Mouse (Mus musculus) cerebellum, postnatal 14 days (tissue): Measurements from ENCODE around the gene C9.

ENCODE experiments used
- DNase-seq, 2 experiments: peaks; one replicate each; pipeline ENCODE4 v3.0.0; 2021; ENCODE audit warnings: mixed read lengths in 2 of 2

Gene C9

DNA sequence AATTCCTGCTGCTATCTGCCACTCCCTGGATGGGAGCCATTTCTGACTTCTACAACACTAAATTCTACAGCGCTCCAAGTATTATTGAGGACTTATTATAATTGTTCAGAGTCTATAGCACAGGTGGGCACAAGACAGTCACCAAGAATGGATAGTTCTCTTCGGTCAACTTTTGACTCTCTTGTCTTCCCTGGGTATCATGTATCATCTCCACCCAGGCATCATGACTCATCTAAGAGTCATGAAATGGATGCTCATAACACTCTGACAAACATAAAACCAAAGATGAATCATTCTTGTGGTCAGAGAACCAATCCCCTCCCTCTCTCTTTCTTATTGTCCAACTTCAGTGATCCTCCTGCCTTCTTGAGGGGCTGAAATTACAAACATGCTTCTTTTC, 47.3 kb downstream of the C9 start:
- no peak for DNase-seq

DNA sequence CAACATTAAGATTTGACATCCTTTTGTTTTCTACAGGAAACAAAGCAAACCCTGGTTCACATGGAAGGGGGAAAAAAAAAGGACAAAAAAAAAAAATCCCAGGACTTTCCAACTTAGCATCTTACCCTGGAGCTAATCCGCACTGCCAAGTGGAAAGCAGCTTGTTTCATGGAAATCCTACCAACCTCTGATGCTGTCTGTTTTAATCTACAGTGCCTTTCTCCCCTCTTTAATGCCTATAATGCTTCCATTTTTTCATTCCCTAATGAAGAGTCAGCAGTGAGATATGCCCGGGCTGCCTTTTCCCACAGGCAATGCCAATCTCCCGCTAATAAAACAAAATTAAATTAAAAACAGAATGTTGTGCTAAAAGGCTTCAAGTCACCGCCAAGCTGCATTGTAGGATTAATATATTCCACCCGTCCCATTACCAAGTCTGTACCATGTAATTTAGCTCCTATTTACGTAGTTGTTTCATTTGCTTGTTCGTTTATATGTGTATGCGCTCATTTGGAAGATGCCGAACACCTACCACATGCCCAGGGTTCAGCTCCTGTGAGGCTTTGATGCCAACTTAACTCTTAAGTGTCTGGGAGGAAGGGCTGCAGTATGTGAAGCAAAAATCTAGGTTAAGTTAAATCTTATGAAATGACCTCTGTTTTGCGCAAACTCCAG, 53.4 kb downstream of the C9 start:
- no peak for DNase-seq

GRCm38 (mm10) chr15:6500787-6501186, 55.7 kb downstream of the C9 start:
- DNase-seq: no peak

DNA sequence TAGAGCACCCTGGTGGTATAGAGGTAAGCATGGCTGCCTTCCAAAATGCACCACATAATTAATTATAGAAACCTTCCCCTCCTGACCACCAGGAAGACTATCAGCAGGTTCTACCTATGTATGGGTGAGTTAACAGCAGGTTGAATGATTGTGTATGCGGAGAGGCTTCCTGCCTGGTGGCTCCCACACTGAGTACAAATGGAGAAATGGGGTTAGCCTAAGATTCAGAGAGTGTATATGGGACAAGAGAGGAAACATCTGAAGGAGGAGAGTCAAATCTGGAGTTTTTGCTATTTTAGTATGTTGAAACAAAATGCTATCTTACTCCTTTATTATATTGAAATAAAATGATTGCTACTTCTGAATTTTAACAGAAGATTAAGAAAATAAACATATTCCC, 72.4 kb downstream of the C9 start:
- DNase-seq: no peak

- no peak for DNase-seq
These were observed 74.5 kb downstream of the C9 start for GRCm38 (mm10) chr15:6519417-6520255.

DNA sequence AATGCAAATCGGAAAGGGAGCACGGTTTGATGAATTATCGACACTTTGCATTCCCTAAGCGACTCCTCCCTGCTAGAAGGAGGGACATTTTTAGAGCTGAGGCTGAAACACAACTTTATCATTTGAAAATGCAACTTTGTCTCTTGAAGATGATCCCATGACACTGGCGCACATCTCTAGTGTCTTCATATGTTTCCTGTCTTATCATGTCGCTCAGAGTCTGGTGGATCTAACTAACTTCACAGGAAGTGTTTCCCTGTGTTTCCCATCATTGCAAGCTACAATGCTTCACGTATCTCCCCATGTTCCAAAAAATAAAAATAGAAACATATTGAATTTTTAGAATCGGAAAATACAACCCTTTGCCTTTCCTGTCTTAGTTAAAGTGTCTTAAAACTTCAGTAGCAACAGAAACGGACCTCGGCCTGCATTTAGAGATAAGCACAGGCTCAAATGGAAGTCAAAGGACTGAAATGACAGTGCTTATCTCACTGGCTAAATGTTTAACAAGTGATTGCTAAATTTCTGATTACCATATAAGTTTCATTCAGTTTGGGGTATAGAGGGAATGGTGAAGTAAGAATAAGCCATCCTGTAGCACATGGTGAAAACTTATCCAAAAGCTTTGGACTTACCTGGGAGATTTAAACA, 75.5 kb downstream of the C9 start:
- no peak for DNase-seq

DNA sequence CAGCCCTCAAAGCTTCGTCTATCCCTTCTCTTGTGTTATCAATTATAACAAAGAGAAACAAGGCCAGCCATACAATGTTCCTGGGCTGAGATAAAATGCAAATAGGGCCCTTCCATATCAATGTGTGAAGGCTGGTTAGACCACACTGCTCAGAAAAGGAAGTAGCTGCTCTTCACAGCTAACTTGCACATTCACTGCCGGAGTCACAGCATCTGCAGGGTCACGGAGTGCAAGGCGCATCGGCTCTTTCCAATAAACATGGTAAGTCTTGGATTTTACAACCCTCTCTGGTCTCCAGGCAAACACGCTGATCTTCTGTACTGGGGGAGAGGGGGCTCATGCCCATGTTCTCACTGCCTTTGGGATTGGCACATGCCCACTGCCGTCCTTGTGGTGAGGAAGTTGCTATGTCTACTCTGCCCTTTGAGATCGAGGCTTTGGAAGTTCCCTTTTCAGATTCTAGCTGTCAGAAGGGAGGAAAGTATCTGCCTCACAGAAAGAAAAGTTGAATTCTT, 77.6 kb downstream of the C9 start, which contains the start of gene Fyb:
Fyb (plus strand) TSS at position 201 of the 515 bp plus-strand sequence.
- DNase-seq: no peak

DNA sequence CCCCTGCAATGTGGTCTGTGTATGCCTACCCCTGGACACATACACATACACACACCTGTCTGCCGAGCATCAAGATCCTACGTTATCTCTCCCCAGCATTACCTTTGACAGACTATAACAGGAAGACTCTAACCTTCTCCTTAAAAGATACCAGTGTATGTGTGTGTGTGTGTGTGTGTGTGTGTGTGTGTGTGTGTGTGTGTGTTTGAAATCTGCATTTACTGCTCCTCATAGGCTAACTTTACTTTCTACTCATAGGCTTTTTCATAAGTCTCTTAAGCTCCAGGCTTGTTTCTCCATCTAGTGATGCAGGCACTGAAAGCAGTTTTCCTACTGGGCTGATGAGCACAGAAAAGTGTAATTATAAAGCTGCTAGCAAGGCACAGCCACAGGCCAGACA, 79.7 kb downstream of the C9 start:
- DNase-seq: no peak

DNA sequence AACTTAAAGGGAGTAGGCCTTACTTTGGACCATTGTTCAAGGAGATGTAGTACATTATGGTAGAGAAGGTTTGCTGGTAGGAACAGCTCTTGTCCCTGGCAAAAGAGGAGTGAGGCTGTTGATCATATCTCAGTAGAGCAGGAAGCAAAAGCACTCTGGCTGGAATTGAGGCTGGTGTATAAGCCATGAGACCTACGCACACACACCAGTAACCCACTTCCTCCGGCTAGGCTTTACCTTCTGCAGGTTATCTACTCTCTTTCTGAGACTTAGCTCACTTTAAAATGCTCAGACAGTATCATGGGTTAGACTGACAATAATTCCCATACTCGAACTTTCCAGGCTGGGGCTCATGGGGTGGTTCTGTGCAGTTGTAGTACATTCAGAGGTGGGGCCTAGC, 80.3 kb downstream of the C9 start:
- DNase-seq: no peak

DNA sequence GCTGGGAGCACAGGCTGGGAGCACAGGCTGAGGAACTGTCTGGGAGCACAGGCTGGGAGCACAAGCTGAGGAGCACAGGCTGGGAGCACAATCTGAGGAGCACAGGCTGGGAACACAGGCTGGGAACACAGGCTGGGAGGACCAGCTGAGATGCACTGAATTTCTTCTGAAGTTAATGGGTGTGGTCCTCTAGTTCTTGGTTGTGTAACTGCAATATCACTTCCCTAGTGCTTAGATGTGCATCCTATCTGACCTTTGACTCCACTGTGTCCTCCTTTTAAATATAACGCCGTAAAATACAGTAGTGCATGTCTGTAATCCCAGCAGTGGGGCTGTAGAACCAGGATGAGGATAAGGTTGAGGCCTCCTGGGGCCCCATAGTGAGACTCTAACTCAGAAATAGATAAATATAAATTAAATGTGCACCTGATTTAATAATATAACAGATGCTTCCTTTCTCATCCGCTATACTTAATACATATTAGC, 88.8 kb downstream of the C9 start:
- no peak for DNase-seq

DNA sequence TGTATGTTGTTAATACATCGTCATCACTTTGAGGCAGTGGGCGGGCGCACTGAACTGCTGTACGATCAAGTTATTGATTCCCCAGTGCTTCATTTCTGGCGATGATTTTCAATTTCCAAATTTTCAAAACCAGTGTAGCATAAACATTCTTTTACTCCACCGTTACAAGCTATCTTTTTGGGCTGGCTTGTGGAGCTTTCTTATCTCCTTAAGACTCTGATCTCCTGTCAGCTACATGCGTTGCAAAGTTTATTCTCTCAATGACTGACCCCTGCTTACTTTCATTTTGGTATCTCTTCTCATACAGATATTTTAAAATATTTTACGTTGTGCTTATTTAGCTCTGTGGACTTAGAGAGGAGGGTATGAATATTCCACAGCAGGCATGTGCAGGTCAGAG, 89.5 kb downstream of the C9 start:
- no peak for DNase-seq

DNA sequence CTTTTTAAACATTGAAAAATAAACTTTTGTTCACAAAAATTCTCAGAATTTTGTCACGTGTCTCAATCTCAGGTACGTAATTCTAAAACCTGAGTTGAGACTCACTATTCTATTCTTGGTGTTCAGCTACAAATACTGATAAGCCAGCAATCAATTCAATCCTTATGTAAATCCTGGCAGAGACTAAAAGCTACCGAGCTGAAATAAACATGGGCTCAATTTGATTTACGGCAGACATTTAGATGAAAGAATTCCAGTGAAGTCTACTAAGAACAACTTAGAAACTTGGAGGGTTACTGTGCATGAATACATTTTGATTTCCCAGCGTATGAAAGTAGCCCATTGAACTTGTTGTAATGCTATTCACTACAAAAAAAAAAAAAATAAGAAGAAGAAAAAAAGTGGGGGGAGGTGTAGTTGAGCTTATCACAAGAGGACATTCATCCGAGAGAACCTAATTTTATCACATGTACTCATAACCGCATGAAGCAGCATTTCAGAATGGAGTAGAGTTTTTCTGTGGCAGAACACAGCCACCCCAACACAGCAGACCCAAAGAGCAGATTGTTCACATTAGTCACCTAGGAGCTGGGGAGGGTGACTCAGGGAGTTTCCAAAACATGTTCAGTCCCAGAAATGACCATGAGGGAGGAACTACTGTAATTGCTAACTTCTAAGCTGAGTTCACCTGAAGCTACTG, 94.7 kb downstream of the C9 start:
- no peak for DNase-seq
